Mouse (Mus musculus) brain, embryonic 14.5 days (tissue): Measurements from ENCODE around the gene Slc6a18.

Experiments used
- CTCF ChIP-seq: fragments of 200-500 bp; IDR thresholded peaks from 2 replicates; pipeline ENCODE4 v1.5.1; 2012; ENCODE audit warnings: inconsistent platforms, mild to moderate bottlenecking, moderate library complexity, borderline replicate concordance; ENCODE audit not compliant: insufficient read depth, insufficient read length; ENCODE audit errors: extremely low read depth
- POLR2A ChIP-seq: fragments of 200-500 bp; IDR thresholded peaks from 2 replicates; pipeline ENCODE4 v1.6.1; 2012; ENCODE audit warnings: mild to moderate bottlenecking, inconsistent platforms, borderline replicate concordance; ENCODE audit not compliant: poor library complexity, insufficient read depth, insufficient read length, severe bottlenecking; ENCODE audit errors: extremely low read depth

DNA sequence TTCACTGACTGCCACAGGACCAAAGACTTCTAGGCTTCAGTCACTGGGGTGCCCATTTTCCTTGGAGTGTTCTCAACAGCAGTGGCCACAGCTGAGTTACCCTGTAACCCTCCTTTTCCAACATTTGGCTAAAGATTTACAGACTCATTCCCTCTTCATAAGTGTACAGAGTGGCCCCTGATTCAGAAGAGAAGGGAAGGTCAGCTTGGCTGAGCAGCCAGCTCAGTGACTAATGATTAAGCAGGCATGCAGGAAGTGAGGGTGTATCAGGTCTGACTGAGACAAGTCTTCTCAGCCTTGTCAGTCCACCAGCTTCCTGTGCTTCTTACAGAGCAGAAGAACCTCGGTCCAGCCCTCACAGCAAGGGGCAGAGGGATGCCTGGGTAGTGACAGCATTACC is 2.6 kb upstream of the Slc6a18 start:
- TF ChIP-seq POLR2A (no peak), CTCF (no peak)
